Mouse (Mus musculus): ENCODE measurements around the gene Ptprk. TPM values are rescaled to one million over a fixed set of nuclear protein-coding genes. Genes with fewer than 3 reads are reported as not detected.

Ptprk gene
- total RNA-seq, 2 experiments from 2014 or later = 7.6 to 13.8 TPM

DNA sequence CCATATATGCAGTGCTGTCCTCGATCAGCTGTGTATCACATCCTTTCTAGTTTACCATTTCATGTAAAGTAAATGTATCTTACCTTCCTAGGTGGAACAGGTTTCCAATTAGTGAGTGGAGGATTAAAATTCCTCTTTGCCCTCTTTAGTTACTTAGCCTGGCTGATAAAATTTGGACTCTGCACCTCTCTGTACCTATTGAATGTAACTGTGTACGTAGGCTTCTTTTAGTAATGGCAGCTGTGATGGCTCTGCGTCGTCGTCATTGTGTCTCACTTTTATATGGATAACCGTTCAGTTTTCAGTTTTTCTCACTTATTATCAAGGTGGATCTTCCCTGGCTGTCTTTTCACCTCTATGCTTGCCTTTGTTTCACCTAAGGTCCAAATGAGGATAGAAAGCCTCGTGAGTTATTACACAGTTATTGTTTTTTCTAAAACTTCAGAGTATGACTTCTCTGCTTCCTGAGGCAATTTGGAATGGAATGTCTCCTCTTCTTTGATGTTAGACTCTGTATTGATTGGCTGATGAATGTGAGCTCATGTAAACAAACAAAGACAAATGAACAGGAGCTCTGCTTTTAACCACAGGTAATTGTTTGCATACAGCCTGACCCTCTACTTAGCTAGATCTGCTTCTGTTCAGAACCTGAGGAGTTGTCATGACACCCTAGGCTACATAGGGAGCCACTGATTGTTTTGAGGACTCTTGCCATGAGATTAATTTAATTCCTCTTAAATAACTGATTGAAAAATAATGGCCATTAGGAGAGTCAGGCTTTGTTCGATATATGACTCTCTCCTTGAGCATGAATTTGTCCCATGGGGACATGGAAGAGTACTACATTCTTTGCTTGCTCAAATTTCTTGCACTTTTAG lies 197.3 kb downstream of the Ptprk start:
- no peak for DNase-seq (ENCODE audit: low spot score in 2 of 2)

DNA sequence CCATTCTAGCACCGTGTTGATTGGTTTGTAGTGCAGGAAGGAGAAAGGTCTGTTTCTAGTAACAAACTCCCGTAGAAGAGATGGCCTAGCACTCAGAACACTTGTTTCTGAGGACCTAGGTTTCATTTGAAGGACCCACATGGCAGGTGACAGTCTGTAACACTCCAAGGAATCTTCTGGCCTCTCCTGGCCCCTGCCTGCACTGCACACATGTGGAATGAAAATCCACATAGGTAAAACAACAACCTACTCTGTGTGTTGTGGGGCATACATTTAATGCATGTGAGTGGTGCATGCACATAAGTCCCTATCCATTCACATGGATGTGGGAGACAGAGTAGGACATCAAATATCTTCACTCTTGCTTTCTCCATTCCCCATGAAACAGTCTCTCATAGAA lies 204.1 kb downstream of the Ptprk start:
- DNase-seq (ENCODE audit: low spot score in 2 of 2) = no peak

DNA sequence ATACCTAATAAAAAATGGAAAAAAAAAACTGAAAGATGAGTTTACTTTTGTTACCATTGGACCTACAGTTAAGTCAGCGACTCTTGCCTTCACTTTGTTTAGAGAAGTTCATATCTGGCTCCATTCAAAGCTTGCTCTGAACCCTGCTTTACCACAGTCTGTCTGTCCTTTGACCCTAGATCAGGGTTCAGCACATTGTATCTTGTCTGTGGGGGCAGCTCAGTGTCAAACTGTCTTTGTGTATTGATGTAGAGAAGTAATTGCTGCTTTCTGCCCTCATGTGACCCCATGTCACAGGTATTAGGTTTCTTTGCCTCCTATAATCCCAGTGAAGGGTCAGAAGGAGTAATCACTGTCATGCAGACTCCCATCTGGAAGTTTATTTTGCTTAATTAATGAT lies 222.9 kb downstream of the Ptprk start:
- no peak for DNase-seq (ENCODE audit: low spot score in 2 of 2)

DNA sequence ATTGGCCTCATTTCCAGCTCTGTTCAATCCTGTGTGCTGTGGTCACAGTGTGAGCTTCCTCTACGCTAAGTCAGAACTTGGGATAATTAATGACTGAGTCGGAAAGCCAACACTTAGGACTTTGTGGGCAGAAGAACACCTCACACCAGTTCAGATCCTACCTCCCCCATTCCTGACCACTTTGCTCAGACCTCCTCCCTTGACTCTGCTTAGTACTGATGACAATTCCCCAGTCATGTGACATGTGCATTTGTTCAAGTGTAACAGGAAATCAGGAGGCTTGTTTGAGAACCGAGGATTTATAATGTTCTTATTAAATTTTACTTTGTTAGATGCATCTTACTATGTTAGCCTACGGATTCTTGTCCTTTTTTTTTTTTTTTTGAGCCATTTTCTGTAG lies 224.6 kb downstream of the Ptprk start:
- DNase-seq (ENCODE audit: low spot score in 2 of 2) = no peak

DNA sequence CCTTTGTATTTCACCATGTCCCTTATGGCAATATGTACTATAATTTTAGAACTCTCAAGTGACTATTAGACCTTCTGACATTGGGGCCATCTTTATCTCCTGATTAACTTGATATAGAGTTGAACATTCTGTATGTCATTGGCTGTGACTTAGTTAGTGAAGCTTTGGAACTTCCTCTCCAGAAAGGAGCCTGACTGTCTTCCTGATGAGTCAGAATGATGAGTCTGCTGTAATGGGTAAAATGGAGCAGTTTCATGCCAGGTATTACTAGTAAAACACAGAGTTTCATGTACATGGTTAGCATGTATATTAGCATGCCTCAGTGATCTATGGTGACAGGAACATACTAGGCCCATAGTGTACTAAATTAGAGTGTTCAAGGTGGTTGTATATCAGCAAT lies 229.2 kb downstream of the Ptprk start:
- DNase-seq (ENCODE audit: low spot score in 2 of 2) = no peak

DNA sequence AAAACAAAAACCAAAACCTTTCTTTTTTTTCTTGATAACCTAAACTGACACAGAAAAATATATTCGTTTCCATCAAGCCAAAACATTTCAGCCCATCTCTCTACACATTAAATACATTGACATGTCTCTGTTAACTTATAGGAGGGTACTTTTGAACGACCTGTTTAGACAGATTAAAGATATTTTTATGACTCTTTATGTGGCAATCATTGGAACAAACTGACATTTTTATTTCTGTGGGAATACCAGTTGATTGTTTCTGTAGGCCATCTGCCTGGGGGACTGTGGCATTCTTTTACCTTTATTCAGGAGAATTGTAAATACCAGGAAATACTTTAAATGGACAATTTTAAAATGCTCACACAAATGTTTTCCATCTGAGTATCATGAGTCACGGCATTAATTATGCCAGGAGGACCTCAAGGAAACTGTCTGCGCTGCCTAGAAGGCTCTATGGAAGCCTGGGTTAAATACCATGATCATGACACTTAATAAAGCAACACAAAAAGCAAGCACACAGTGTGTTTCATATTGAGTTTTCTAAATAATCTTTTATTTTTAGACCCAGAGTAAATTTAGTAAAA lies 229.8 kb downstream of the Ptprk start:
- no peak for DNase-seq (ENCODE audit: low spot score in 2 of 2)

DNA sequence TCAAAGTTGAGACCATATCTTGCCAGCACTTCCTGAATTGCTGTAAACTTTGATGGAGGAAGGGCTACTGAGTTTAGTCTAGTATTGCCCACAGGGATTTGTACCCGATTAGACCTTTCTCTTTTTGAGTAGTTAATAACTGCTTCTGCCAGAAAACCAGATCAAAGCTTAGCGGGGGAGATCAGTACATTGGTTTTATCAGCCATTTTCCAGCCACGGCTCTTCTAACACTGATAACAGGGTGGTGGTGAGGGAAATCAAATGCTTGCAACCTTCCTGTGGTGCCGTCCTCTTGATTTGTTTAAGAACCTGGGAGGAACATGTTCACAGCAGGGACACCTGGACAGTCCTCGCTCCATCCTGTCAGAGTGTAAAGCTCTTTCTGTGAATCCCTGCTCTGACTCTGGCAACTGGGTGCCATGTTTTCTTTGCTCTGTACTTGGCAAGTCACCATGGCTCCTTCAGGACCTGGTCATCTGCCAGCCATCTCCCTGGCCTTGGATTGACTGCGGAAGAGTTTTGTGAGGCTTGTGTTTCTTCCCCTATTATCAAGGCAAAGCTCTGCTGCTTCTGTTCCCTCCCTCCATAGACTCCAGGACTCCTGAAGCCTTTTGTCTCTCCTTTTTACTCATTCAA lies 231.9 kb downstream of the Ptprk start:
- DNase-seq (ENCODE audit: low spot score in 2 of 2) = no peak

DNA sequence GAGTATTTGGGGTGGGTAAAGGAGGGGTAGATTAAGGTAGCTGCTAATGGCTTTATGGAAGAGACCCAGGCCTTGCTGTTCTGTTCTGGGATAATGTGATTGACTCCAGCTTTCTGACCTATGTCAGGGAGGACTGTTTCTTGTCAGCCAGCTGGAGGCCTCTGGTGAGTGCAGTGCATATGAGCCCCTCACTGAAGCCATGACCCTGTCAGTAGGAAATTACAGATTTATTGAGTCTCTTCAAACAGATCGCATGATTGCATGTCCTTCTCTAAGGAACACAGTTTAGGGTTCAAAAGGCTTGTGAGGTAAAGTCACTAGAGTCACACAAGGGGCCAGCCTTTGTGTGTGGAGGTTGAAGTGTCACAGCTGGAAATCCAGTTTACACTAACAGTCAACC lies 236.7 kb downstream of the Ptprk start:
- DNase-seq (ENCODE audit: low spot score in 2 of 2) = no peak

DNA sequence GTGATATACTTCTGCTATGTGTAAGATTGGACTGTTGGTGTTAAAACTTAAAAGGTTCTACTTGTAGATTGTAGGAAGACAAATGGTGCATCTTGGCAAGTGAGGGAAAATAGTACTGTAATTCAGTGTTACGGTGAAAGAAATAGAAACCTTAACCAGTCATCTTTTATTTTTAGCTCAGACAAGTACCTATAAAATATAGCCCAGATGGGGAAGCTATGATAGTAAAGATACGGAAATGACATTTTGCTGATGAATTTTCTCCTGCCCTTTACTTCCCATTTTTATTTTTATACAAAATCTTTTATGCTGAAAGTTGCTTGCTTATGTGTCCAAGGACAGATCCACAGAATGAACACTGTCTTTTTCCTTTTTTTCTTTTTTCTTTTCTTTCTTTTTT lies 248.4 kb downstream of the Ptprk start:
- DNase-seq (ENCODE audit: low spot score in 2 of 2) = no peak

DNA sequence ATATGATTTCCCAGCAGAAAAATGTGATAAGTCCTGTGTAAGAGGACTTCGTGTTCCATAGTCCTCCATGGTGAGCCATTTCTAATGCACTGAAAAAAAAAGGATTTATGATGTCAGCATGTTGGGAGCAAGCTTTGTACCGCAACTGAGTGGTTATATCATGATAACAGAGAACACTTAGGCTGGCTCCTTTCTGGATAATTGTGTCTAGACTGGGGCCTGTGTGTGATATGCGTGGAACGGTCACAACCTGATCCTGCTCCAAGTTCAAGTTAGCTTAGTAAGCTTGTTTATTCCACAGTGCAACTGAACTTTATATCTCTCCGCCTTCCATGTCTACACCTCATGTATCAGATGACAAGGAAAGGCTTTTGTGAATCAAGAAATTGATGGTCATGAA lies 260.6 kb downstream of the Ptprk start:
- no peak for DNase-seq (ENCODE audit: low spot score in 2 of 2)

DNA sequence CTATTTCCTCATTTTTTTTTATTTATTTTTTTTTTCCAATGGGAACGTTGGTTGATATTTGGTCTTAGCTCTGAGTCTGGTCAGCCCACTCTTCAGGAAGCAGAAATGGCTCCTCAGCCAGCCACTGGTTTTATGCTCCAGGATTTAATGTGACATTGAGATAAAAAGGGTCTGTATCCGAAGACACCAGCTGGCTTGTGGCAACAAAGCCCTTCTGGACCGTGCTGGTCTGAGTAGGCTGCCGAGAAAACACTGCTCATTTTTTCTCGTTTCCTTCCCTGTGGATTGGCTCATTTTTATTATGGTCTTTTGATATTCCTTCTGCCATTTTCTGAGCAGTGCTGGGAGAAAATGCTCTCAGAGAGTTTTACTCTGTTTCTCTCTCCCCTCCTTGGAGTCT lies 263.9 kb downstream of the Ptprk start:
- no peak for DNase-seq (ENCODE audit: low spot score in 2 of 2)

DNA sequence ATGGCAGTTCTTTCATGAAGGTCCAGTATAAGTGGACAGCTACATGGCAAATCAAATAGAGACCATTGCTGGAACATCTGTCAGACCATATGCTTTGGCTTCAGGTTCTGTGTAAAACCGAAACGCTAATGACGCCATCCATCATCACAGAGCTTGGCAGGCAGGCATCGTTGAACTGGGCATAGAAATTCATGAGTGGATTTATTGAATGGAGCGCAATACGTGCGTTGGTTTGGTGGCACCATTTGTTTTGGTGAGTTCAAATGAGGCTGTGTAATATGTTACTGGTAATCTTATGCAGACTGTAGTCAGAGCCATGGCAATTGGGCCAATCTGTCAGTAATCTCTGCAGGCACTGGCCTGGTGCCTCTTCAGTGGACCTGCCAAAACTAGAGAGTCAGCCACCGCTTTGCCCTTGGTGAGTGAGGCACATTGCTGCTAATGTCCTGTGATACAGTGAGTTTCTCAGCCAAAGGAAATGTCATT lies 270.6 kb downstream of the Ptprk start:
- DNase-seq (ENCODE audit: low spot score in 2 of 2) = no peak

DNA sequence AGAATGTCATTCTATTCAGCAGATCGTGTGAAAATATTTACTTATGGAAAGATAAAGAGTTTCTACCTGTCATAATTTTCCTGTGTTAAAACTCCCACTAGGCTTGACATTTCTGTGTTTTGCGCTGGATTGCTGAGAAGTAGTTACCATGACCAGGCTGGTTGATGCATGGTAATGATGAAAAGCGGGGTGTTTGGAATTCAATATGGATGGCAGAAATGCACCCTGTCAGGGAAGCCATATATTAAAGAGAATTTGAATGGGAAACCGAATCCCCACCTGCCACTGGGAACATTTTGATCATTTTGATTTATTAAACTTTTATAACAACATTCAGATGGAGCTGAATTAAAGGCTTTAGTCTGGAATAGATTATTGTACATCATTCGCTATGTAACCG lies 290.7 kb downstream of the Ptprk start:
- DNase-seq (ENCODE audit: low spot score in 2 of 2) = no peak

DNA sequence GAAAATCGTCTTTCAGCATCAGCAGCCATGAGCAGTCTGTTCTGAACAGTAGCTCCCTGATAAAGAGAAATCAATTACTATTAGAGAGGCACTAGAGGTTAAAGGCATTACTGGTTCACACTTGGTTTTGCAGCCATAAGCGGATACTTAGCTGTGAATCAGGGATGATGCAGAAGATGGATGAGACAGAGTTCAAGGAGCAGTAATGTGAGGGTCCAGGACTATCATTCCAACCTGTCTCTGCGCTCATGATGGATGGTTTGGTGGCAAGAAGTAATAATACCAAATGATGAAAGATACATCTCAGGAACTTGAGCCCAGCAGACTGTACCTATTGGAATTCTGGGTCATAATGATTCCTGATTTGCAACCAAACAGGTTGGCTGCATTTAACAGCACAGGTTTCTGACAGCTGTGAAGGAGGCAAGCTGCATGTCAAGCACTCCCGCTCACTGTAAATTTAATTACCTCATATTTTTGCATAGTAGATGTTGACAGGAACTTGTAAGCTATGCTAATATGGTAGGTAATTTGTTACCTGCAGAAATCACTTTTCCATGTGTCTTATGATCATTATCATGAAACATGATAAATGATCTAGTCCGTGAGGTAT lies 291.6 kb downstream of the Ptprk start:
- DNase-seq (ENCODE audit: low spot score in 2 of 2) = no peak

DNA sequence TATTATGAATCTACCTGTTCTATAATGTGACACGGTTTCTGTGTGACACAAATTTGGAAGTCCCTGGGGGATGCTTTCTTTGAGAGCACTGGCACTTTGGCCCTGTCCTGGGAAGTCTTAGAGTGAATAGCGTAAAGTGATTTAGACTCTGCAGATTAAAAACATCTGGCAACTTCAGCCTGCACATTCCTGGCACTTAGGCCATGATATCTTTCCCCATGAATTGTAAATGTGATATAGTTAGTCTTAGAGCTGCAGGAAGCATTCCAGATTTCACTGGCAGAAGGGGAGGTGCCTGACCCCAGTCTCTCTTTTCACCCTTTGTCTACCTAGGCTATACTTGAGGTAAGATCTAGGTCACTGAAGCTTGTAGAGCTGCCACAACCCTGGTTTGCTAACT lies 295.2 kb downstream of the Ptprk start:
- DNase-seq (ENCODE audit: low spot score in 2 of 2) = no peak

DNA sequence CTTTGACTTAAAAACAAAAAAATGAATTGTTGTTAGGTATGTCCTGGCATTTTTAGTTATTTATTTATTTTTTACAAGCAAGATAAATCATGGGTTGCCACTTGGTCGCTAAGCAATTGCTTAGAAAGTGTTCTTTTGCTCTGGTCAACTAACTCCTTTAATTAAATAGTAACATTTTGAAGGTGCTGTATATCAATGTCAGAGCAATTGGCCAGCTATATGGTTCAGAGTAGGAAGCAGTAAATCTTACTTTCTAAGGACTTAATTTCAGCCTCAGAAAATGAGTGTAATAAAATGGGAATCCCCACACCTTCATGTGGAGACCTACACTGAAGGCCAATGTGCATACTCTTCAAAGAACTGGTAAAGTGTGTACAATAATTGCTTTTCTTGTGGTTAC lies 300.3 kb downstream of the Ptprk start:
- no peak for DNase-seq (ENCODE audit: low spot score in 2 of 2)

DNA sequence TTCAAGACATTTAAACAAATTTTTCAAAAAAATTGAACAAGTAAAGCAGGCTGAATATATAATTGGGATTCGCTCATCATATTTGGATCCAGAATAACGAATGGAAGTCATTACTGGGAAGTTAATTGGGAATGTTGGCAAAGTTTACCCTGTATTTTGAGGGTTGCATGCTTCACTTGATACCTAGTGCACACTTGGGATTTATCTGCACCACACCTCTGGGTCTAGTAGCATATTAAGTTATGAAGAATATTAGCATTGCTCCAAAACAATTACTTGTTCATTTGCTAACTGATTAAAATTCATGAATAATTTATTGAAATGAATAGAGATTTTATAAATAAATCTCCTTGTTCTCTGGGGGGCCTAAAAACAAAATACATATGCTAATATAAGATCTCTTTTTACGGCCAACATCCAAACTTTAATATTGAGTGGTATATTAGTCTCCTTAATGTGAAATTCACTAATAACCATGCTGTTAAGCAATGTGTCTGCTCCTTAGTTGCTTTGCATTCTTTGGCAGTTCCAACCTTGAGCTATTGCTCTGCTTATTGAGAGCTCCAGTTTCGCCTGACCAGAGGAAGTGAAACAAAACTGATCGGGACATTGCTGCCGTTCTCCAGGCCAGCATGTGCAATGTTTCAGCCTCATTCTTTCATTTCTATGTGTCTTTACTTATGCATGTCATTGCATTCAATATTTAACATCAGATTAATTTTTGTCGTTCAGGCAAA lies 305.3 kb downstream of the Ptprk start:
- no peak for DNase-seq (ENCODE audit: low spot score in 2 of 2)

DNA sequence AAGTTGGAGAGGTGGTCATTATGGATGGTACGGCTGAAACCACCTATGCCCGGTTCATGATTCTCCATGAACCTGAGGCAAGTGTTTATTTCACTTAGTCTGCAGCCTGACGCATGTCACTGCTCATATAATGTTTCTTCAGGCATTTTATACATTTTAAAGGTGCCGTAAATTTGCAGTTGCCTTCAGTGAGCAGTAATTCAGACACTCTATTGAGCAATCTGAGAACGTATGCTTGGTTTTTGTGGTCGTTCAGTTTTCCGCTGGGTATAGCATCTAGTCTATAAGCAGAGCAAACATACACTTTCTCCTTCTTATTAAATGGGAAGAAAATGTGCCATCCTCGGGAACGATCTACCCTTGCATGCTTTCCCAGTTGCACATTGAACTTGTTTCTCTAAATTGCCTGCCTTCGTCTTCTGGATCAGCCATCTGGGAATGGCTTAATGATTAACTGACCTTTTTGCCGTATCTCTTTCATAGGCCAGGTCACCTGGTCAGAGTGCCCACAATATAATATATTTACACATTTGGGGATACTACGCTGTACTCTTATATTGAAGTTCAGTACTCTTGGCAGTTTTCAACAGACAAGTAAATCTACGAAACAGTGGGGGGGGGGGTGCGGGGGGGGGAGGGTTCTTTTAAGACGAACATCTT lies 313.1 kb downstream of the Ptprk start:
- no peak for DNase-seq (ENCODE audit: low spot score in 2 of 2)

DNA sequence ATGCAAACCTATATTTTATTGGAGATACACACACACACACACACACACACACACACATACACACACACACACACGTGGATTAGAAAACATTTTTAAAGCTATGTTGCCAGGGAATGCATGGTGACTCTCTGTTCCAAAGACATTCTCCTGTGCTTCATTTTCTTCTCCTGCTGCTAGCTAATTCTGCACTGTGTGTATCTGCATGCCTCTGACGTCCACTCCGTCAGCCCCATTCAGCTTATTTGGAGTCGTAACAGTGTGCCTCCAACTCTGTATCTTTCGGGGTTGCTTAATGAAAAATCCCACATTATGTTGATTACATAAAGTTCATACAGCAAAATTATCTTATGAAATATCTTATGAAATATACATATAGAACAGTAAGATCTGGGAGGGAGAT lies 316.5 kb downstream of the Ptprk start:
- DNase-seq (ENCODE audit: low spot score in 2 of 2) = no peak
